Mouse (Mus musculus) cerebellum, adult 8-10 months (tissue): ENCODE measurements around the gene Cfd.
A peak's percentile ranks its signal among the peaks of the same experiment; 100 is the strongest.

Experiments
- DNase-seq: peaks from one replicate; pipeline ENCODE4 v3.0.0; 2022

Gene Cfd

GRCm38 (mm10) chr10:79886611-79887010, 4.0 kb upstream of the Cfd start:
- DNase-seq: no peak

- no peak for DNase-seq
Observed at GRCm38 (mm10) chr10:79889386-79889785, 1.3 kb upstream of the Cfd start.

GRCm38 (mm10) chr10:79892451-79893118, 1.9 kb downstream of the Cfd start:
- peak; percentile 81 for DNase-seq

GRCm38 (mm10) chr10:79896306-79896705, 5.7 kb downstream of the Cfd start:
- no peak for DNase-seq

- DNase-seq: no peak
Observed at GRCm38 (mm10) chr10:79896814-79897213, 6.2 kb downstream of the Cfd start.

GRCm38 (mm10) chr10:79897316-79898245, 6.9 kb downstream of the Cfd start:
- DNase-seq: no peak

- DNase-seq: no peak
Observed at GRCm38 (mm10) chr10:79900951-79901410, 10.3 kb downstream of the Cfd start.

- no peak for DNase-seq
Observed at GRCm38 (mm10) chr10:79906712-79907111, 16.1 kb downstream of the Cfd start.

GRCm38 (mm10) chr10:79907415-79907814, 16.8 kb downstream of the Cfd start:
- no peak for DNase-seq

GRCm38 (mm10) chr10:79908167-79909091, 17.8 kb downstream of the Cfd start, which contains the start of gene Med16:
TSS of gene Med16 (minus strand) at chr10:79908923.
- peak; percentile 99 for DNase-seq

- no peak for DNase-seq
Observed at GRCm38 (mm10) chr10:79909092-79909922, 18.7 kb downstream of the Cfd start.

GRCm38 (mm10) chr10:79910556-79910955, 19.9 kb downstream of the Cfd start, which contains the start of gene Gm26602:
TSS of gene Gm26602 (plus strand) at chr10:79910856.
- no peak for DNase-seq

- DNase-seq: no peak
Observed at GRCm38 (mm10) chr10:79912412-79912811, 21.8 kb downstream of the Cfd start.

- no peak for DNase-seq
Observed at GRCm38 (mm10) chr10:79914131-79914947, 23.7 kb downstream of the Cfd start.

GRCm38 (mm10) chr10:79914948-79915596, 24.4 kb downstream of the Cfd start:
- no peak for DNase-seq

GRCm38 (mm10) chr10:79916081-79916480, 25.4 kb downstream of the Cfd start:
- no peak for DNase-seq

- DNase-seq: peak; percentile 85
Observed at GRCm38 (mm10) chr10:79916808-79917531, 26.3 kb downstream of the Cfd start, which contains the start of gene Kiss1r. TSS of gene Kiss1r (plus strand) at chr10:79916971.

- DNase-seq: no peak
Observed at GRCm38 (mm10) chr10:79917532-79918100, 27.0 kb downstream of the Cfd start.
